Mouse (Mus musculus): Measurements from ENCODE around the gene Stac2. TPM values are rescaled to one million over a fixed set of nuclear protein-coding genes. Genes with fewer than 3 reads are reported as not detected.
A peak's percentile ranks its signal among the peaks of the same experiment; 100 is the strongest.

Stac2 gene
- polyA plus RNA-seq, 2 experiments = 1.0 to 1.4 TPM

DNA sequence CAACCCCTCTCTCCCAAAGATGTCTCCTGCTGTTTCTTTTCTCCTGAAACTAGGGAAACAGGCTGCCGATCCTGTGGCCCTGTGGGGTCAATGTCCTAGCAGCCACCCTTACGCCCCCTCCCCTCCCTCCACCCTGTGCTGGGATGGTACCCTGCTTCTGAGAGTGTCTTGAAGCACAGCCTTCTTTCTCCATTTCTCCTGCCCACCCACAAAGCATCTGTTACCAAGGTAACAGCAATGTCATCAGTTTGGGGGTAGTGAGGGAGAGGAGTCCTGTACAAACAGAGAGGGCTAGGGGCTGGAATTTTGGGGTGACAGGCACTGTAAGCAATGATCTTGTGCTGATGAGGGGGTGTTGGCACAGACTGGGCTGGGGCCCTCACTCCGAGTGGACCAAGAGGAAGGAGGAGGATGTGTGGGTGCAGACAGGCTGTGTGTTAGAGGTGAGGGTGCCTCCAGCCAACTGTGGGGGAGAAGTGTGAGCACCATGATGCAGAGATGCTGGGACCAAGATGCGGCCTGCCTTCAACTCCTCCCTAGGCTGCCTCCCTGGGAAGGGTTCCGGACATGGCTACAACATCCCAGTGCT is 6.9 kb upstream of the Stac2 start:
- ATAC-seq (ENCODE audit: low FRiP score, low read depth) = no peak
- no peak for TF ChIP-seq POLR2A (IDR thresholded peaks at IDR 0.05; ENCODE audit: borderline replicate concordance, extremely low read depth, insufficient read depth, insufficient read length)
- H3K4me2 ChIP-seq (replicated peaks; ENCODE audit: low read depth, low read length, severe bottlenecking) = no peak overlapping the region
- DNase-seq (ENCODE audit: low spot score) = no peak
- no peak overlapping the region for H3K4me3 ChIP-seq (replicated peaks; ENCODE audit: low read length)
- H3K27ac ChIP-seq (replicated peaks; ENCODE audit: low read depth, low read length) = no peak overlapping the region
- 76% methylated on average over 5 of the region's 5 CpGs for WGBS
- H3K36me3 ChIP-seq (ENCODE audit: control insufficient read depth, insufficient read depth, low read length) = no peaks in the 10 kb centered on the region
- H3K9me3 ChIP-seq (ENCODE audit: control insufficient read depth, low read length) = no peaks in the 10 kb centered on the region
- H3K4me1 ChIP-seq (ENCODE audit: control insufficient read depth, insufficient read depth, low read length) = peaks cover 5% of the 10 kb centered on the region
- peak overlapping the region; percentile 16; the same call in 1 of the 2 replicates for H3K9ac ChIP-seq (ENCODE audit: low read depth, low read length, severe bottlenecking)
- no peaks in the 10 kb centered on the region for H3K27me3 ChIP-seq (ENCODE audit: control insufficient read depth, insufficient read depth, low read length)

DNA sequence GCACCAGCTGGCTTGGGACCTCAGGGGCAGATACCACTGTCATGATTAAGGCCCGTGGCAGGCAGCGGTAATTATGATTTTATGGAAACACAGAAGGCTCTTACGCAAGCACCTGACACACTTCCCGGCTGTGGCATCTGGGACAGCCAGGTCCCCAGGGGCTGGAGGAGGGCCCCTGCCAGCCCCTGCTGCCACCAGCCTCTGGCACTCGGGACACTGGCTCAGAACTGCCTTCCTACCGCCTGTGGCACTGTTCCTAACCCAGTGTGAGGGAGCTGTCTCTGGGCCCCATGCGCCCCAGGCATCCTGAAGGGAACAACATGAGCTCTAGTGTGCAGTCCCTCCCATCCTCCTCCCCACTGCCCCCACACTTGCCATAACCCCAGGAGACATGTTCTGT is 6.4 kb upstream of the Stac2 start:
- no peak for TF ChIP-seq POLR2A (IDR thresholded peaks at IDR 0.05; ENCODE audit: borderline replicate concordance, extremely low read depth, insufficient read depth, insufficient read length)
- Histone ChIP-seq H3K27me3 (ENCODE audit: control insufficient read depth, insufficient read depth, low read length) (no peaks in the 10 kb centered on the region), H3K36me3 (ENCODE audit: control insufficient read depth, insufficient read depth, low read length) (no peaks in the 10 kb centered on the region), H3K9me3 (ENCODE audit: control insufficient read depth, low read length) (no peaks in the 10 kb centered on the region), H3K4me2 (replicated peaks; ENCODE audit: low read depth, low read length, severe bottlenecking) (no peak overlapping the region), H3K4me1 (ENCODE audit: control insufficient read depth, insufficient read depth, low read length) (peaks cover 5% of the 10 kb centered on the region; the same call in 1 of the 2 replicates), H3K4me3 (replicated peaks; ENCODE audit: low read length) (no peak overlapping the region), H3K9ac (ENCODE audit: low read depth, low read length, severe bottlenecking) (no peak overlapping the region), H3K27ac (replicated peaks; ENCODE audit: low read depth, low read length) (no peak overlapping the region)
- DNase-seq (ENCODE audit: low spot score) (no peak), ATAC-seq (ENCODE audit: low FRiP score, low read depth) (no peak)
- 51% methylated on average over 7 of the region's 7 CpGs for WGBS

DNA sequence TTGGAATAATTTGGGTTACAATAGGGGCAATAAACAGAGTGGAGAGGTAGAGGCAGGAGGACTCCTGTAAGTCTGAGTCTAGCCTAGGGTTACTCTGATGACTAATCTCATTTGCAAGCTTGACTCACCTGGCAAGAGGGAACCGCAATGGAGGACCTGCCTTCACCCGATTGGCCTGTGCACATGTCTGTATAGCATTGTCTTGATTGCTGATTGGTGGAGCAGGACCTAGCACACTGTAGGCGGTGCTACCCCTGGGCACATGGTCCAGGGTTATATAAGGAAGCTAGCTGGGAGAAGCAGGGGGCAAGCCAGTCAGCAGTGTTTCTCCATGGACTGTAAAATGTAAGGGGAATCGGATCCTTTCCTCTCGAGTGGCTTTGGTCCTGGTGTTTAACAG is 4.7 kb upstream of the Stac2 start:
- 80% methylated on average over 5 of the region's 5 CpGs for WGBS
- peaks cover 3% of the 10 kb centered on the region; the same call in 1 of the 2 replicates for H3K27me3 ChIP-seq (ENCODE audit: control insufficient read depth, insufficient read depth, low read length)
- H3K4me3 ChIP-seq (replicated peaks; ENCODE audit: low read length) = no peak overlapping the region
- no peaks in the 10 kb centered on the region for H3K9me3 ChIP-seq (ENCODE audit: control insufficient read depth, low read length)
- H3K4me1 ChIP-seq (ENCODE audit: control insufficient read depth, insufficient read depth, low read length) = peaks cover 8% of the 10 kb centered on the region
- no peaks in the 10 kb centered on the region for H3K36me3 ChIP-seq (ENCODE audit: control insufficient read depth, insufficient read depth, low read length)
- ATAC-seq (ENCODE audit: low FRiP score, low read depth) = no peak
- no peak for DNase-seq (ENCODE audit: low spot score)
- no peak overlapping the region for H3K4me2 ChIP-seq (replicated peaks; ENCODE audit: low read depth, low read length, severe bottlenecking)
- TF ChIP-seq POLR2A (IDR thresholded peaks at IDR 0.05; ENCODE audit: borderline replicate concordance, extremely low read depth, insufficient read depth, insufficient read length) = no peak
- H3K9ac ChIP-seq (ENCODE audit: low read depth, low read length, severe bottlenecking) = no peak overlapping the region
- no peak overlapping the region for H3K27ac ChIP-seq (replicated peaks; ENCODE audit: low read depth, low read length)

- Histone ChIP-seq H3K4me1 (ENCODE audit: control insufficient read depth, insufficient read depth, low read length) (peaks cover 8% of the 10 kb centered on the region), H3K36me3 (ENCODE audit: control insufficient read depth, insufficient read depth, low read length) (no peaks in the 10 kb centered on the region), H3K27ac (replicated peaks; ENCODE audit: low read depth, low read length) (no peak overlapping the region), H3K27me3 (ENCODE audit: control insufficient read depth, insufficient read depth, low read length) (peaks cover 8% of the 10 kb centered on the region), H3K9ac (ENCODE audit: low read depth, low read length, severe bottlenecking) (no peak overlapping the region), H3K4me2 (replicated peaks; ENCODE audit: low read depth, low read length, severe bottlenecking) (no peak overlapping the region), H3K4me3 (replicated peaks; ENCODE audit: low read length) (no peak overlapping the region), H3K9me3 (ENCODE audit: control insufficient read depth, low read length) (no peaks in the 10 kb centered on the region)
- 26% methylated on average over 9 of the region's 9 CpGs for WGBS
- no peak for TF ChIP-seq POLR2A (IDR thresholded peaks at IDR 0.05; ENCODE audit: borderline replicate concordance, extremely low read depth, insufficient read depth, insufficient read length)
- DNase-seq (ENCODE audit: low spot score) (no peak), ATAC-seq (ENCODE audit: low FRiP score, low read depth) (no peak)
Measured at GRCm38 (mm10) chr11:98057466-98057865, 4.2 kb upstream of the Stac2 start.

GRCm38 (mm10) chr11:98052129-98052988 is 903 bp downstream of the Stac2 start:
- H3K27me3 ChIP-seq (ENCODE audit: control insufficient read depth, insufficient read depth, low read length) = peaks cover 35% of the 10 kb centered on the region
- no peak for ATAC-seq (ENCODE audit: low FRiP score, low read depth)

More at GRCm38 (mm10) chr11:98052129-98052988, 903 bp downstream of the Stac2 start:
- Histone ChIP-seq H3K4me3 (replicated peaks; ENCODE audit: low read length) (peak overlapping the region; percentile 45), H3K4me2 (replicated peaks; ENCODE audit: low read depth, low read length, severe bottlenecking) (peak overlapping the region; percentile 77), H3K4me1 (ENCODE audit: control insufficient read depth, insufficient read depth, low read length) (peaks cover 5% of the 10 kb centered on the region), H3K9me3 (ENCODE audit: control insufficient read depth, low read length) (no peaks in the 10 kb centered on the region), H3K27ac (replicated peaks; ENCODE audit: low read depth, low read length) (no peak overlapping the region), H3K36me3 (ENCODE audit: control insufficient read depth, insufficient read depth, low read length) (no peaks in the 10 kb centered on the region), H3K9ac (ENCODE audit: low read depth, low read length, severe bottlenecking) (peak overlapping the region; percentile 43)
- DNase-seq (ENCODE audit: low spot score) = no peak
- WGBS = 1% methylated on average over 59 of the region's 83 CpGs
- no peak for TF ChIP-seq POLR2A (IDR thresholded peaks at IDR 0.05; ENCODE audit: borderline replicate concordance, extremely low read depth, insufficient read depth, insufficient read length)
